Mouse (Mus musculus): Measurements from ENCODE around the gene Slc6a12. TPM values are rescaled to one million over a fixed set of nuclear protein-coding genes. Genes with fewer than 3 reads are reported as not detected.
A peak's percentile ranks its signal among the peaks of the same experiment; 100 is the strongest.

Gene Slc6a12
- polyA plus RNA-seq, 1 experiment from 2014 or later, result 2.4 TPM

GRCm38 (mm10) chr6:121322381-121323110 is 20.3 kb upstream of the Slc6a12 start:
- Histone ChIP-seq H3K27me3 (replicated peaks; ENCODE audit: control insufficient read depth, insufficient read depth, low read length) (no peaks in the 10 kb centered on the region), H3K9me3 (ENCODE audit: control insufficient read depth, low read length) (no peaks in the 10 kb centered on the region), H3K4me3 (ENCODE audit: low read length) (no peak overlapping the region), H3K4me2 (ENCODE audit: low read length) (no peak overlapping the region), H3K27ac (ENCODE audit: low read depth, low read length) (no peak overlapping the region), H3K36me3 (ENCODE audit: control insufficient read depth, insufficient read depth, low read length) (no peaks in the 10 kb centered on the region), H3K4me1 (ENCODE audit: control insufficient read depth, insufficient read depth, low read depth, low read length) (no peaks in the 10 kb centered on the region), H3K9ac (ENCODE audit: low read depth, low read length) (no peak overlapping the region)
- no peak for ATAC-seq
- WGBS, result 79% methylated on average over 9 of the region's 9 CpGs

- 70% methylated on average over 3 of the region's 3 CpGs for WGBS
- ATAC-seq, result no peak
- H3K9ac ChIP-seq (ENCODE audit: low read depth, low read length), result no peak overlapping the region
These were observed 17.6 kb upstream of the Slc6a12 start for GRCm38 (mm10) chr6:121325298-121325697.

GRCm38 (mm10) chr6:121325740-121326139 is 17.1 kb upstream of the Slc6a12 start:
- H3K4me2 ChIP-seq (ENCODE audit: low read length), result no peak overlapping the region
- no peaks in the 10 kb centered on the region for H3K27me3 ChIP-seq (replicated peaks; ENCODE audit: control insufficient read depth, insufficient read depth, low read length)
- H3K27ac ChIP-seq (ENCODE audit: low read depth, low read length), result no peak overlapping the region
- H3K4me3 ChIP-seq (ENCODE audit: low read length), result no peak overlapping the region
- H3K4me1 ChIP-seq (ENCODE audit: control insufficient read depth, insufficient read depth, low read depth, low read length), result peaks cover 10% of the 10 kb centered on the region
- no peaks in the 10 kb centered on the region for H3K9me3 ChIP-seq (ENCODE audit: control insufficient read depth, low read length)
- H3K9ac ChIP-seq (ENCODE audit: low read depth, low read length), result no peak overlapping the region
- WGBS, result 85% methylated on average over 9 of the region's 9 CpGs
- no peaks in the 10 kb centered on the region for H3K36me3 ChIP-seq (ENCODE audit: control insufficient read depth, insufficient read depth, low read length)
- no peak for ATAC-seq

More at GRCm38 (mm10) chr6:121325298-121325697, 17.6 kb upstream of the Slc6a12 start:
- no peak overlapping the region for H3K4me3 ChIP-seq (ENCODE audit: low read length)
- H3K27me3 ChIP-seq (replicated peaks; ENCODE audit: control insufficient read depth, insufficient read depth, low read length), result no peaks in the 10 kb centered on the region
- no peaks in the 10 kb centered on the region for H3K36me3 ChIP-seq (ENCODE audit: control insufficient read depth, insufficient read depth, low read length)
- H3K9me3 ChIP-seq (ENCODE audit: control insufficient read depth, low read length), result no peaks in the 10 kb centered on the region
- H3K27ac ChIP-seq (ENCODE audit: low read depth, low read length), result no peak overlapping the region
- H3K4me1 ChIP-seq (ENCODE audit: control insufficient read depth, insufficient read depth, low read depth, low read length), result peaks cover 10% of the 10 kb centered on the region
- H3K4me2 ChIP-seq (ENCODE audit: low read length), result no peak overlapping the region

- Histone ChIP-seq H3K27ac (ENCODE audit: low read depth, low read length) (no peak overlapping the region), H3K4me2 (ENCODE audit: low read length) (no peak overlapping the region), H3K27me3 (replicated peaks; ENCODE audit: control insufficient read depth, insufficient read depth, low read length) (no peaks in the 10 kb centered on the region), H3K9ac (ENCODE audit: low read depth, low read length) (no peak overlapping the region), H3K4me3 (ENCODE audit: low read length) (no peak overlapping the region), H3K4me1 (ENCODE audit: control insufficient read depth, insufficient read depth, low read depth, low read length) (peaks cover 10% of the 10 kb centered on the region), H3K9me3 (ENCODE audit: control insufficient read depth, low read length) (no peaks in the 10 kb centered on the region), H3K36me3 (ENCODE audit: control insufficient read depth, insufficient read depth, low read length) (no peaks in the 10 kb centered on the region)
- ATAC-seq, result 0 out of 2 replicates have a peak, but pooled peaks have one; percentile 31
- WGBS, result 60% methylated on average over 10 of the region's 10 CpGs
These were observed 16.3 kb upstream of the Slc6a12 start for GRCm38 (mm10) chr6:121326486-121327069.

- no peak overlapping the region for H3K4me2 ChIP-seq (ENCODE audit: low read length)
- no peak overlapping the region for H3K4me3 ChIP-seq (ENCODE audit: low read length)
- no peak overlapping the region for H3K9ac ChIP-seq (ENCODE audit: low read depth, low read length)
- 0 out of 2 replicates have a peak overlapping the region, but pooled peaks have one; percentile 29 for H3K27ac ChIP-seq (ENCODE audit: low read depth, low read length)
- peaks cover 10% of the 10 kb centered on the region for H3K4me1 ChIP-seq (ENCODE audit: control insufficient read depth, insufficient read depth, low read depth, low read length)
- WGBS, result 32% methylated on average over 9 of the region's 9 CpGs
- no peaks in the 10 kb centered on the region for H3K36me3 ChIP-seq (ENCODE audit: control insufficient read depth, insufficient read depth, low read length)
- H3K9me3 ChIP-seq (ENCODE audit: control insufficient read depth, low read length), result no peaks in the 10 kb centered on the region
- no peaks in the 10 kb centered on the region for H3K27me3 ChIP-seq (replicated peaks; ENCODE audit: control insufficient read depth, insufficient read depth, low read length)
- peak; percentile 67 for ATAC-seq
These were observed 14.4 kb upstream of the Slc6a12 start for GRCm38 (mm10) chr6:121328417-121328884.

- Histone ChIP-seq H3K4me1 (ENCODE audit: control insufficient read depth, insufficient read depth, low read depth, low read length) (peaks cover 10% of the 10 kb centered on the region), H3K4me2 (ENCODE audit: low read length) (no peak overlapping the region), H3K9me3 (ENCODE audit: control insufficient read depth, low read length) (no peaks in the 10 kb centered on the region), H3K4me3 (ENCODE audit: low read length) (no peak overlapping the region), H3K36me3 (ENCODE audit: control insufficient read depth, insufficient read depth, low read length) (no peaks in the 10 kb centered on the region), H3K27ac (ENCODE audit: low read depth, low read length) (no peak overlapping the region), H3K9ac (ENCODE audit: low read depth, low read length) (no peak overlapping the region), H3K27me3 (replicated peaks; ENCODE audit: control insufficient read depth, insufficient read depth, low read length) (no peaks in the 10 kb centered on the region)
- WGBS, result 7% methylated on average over 10 of the region's 10 CpGs
- ATAC-seq, result peak; percentile 40
These were observed 12.9 kb upstream of the Slc6a12 start for GRCm38 (mm10) chr6:121329848-121330508.

GRCm38 (mm10) chr6:121335841-121336240 is 7.0 kb upstream of the Slc6a12 start:
- WGBS, result 88% methylated on average over 9 of the region's 9 CpGs
- no peak overlapping the region for H3K27ac ChIP-seq (ENCODE audit: low read depth, low read length)
- H3K4me1 ChIP-seq (ENCODE audit: control insufficient read depth, insufficient read depth, low read depth, low read length), result no peaks in the 10 kb centered on the region
- H3K27me3 ChIP-seq (replicated peaks; ENCODE audit: control insufficient read depth, insufficient read depth, low read length), result no peaks in the 10 kb centered on the region
- no peak overlapping the region for H3K9ac ChIP-seq (ENCODE audit: low read depth, low read length)
- no peaks in the 10 kb centered on the region for H3K9me3 ChIP-seq (ENCODE audit: control insufficient read depth, low read length)
- no peak for ATAC-seq
- no peaks in the 10 kb centered on the region for H3K36me3 ChIP-seq (ENCODE audit: control insufficient read depth, insufficient read depth, low read length)
- no peak overlapping the region for H3K4me2 ChIP-seq (ENCODE audit: low read length)
- no peak overlapping the region for H3K4me3 ChIP-seq (ENCODE audit: low read length)

- 89% methylated on average over 8 of the region's 8 CpGs for WGBS
- no peak overlapping the region for H3K4me3 ChIP-seq (ENCODE audit: low read length)
- H3K4me2 ChIP-seq (ENCODE audit: low read length), result no peak overlapping the region
- H3K4me1 ChIP-seq (ENCODE audit: control insufficient read depth, insufficient read depth, low read depth, low read length), result no peaks in the 10 kb centered on the region
- H3K27me3 ChIP-seq (replicated peaks; ENCODE audit: control insufficient read depth, insufficient read depth, low read length), result no peaks in the 10 kb centered on the region
- no peak overlapping the region for H3K27ac ChIP-seq (ENCODE audit: low read depth, low read length)
- ATAC-seq, result no peak
- H3K9me3 ChIP-seq (ENCODE audit: control insufficient read depth, low read length), result no peaks in the 10 kb centered on the region
- H3K9ac ChIP-seq (ENCODE audit: low read depth, low read length), result no peak overlapping the region
- H3K36me3 ChIP-seq (ENCODE audit: control insufficient read depth, insufficient read depth, low read length), result no peaks in the 10 kb centered on the region
These were observed 6.3 kb upstream of the Slc6a12 start for GRCm38 (mm10) chr6:121336558-121336957.

GRCm38 (mm10) chr6:121337229-121337628 is 5.6 kb upstream of the Slc6a12 start:
- no peak overlapping the region for H3K9ac ChIP-seq (ENCODE audit: low read depth, low read length)
- H3K4me2 ChIP-seq (ENCODE audit: low read length), result no peak overlapping the region
- H3K27me3 ChIP-seq (replicated peaks; ENCODE audit: control insufficient read depth, insufficient read depth, low read length), result no peaks in the 10 kb centered on the region
- WGBS, result 85% methylated on average over 9 of the region's 9 CpGs
- no peak for ATAC-seq
- H3K4me3 ChIP-seq (ENCODE audit: low read length), result no peak overlapping the region
- H3K27ac ChIP-seq (ENCODE audit: low read depth, low read length), result no peak overlapping the region
- no peaks in the 10 kb centered on the region for H3K9me3 ChIP-seq (ENCODE audit: control insufficient read depth, low read length)
- H3K36me3 ChIP-seq (ENCODE audit: control insufficient read depth, insufficient read depth, low read length), result no peaks in the 10 kb centered on the region
- no peaks in the 10 kb centered on the region for H3K4me1 ChIP-seq (ENCODE audit: control insufficient read depth, insufficient read depth, low read depth, low read length)
